Mouse (Mus musculus) left cerebral cortex, adult 11 months (tissue): ENCODE data around the gene Gm20521.
"Not testable (repeated sequence)": the region's sequence is repeated elsewhere in the genome, so short reads cannot be mapped to it uniquely, and the experiment has no call there.

Experiments
- DNase-seq: peaks from one replicate; pipeline ENCODE4 v3.0.0; 2022; ENCODE audit warnings: low spot score

Gene Gm20521

DNA sequence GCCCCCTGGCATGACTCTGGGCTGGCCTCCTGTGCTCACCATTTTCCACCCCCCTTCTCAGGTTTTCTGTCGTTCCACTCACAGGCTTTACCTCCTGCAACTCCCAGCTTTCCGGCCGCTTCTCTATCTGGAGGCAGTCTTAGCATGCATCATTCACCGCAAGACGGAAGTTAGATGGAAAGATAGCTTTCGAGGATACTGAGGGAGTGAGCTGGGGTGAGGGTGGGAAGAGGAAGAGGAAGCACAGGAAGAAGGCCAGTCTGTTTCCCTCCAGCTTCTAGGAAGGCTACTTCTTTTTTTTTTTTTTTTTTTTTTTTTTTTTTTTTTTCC is 53.6 kb downstream of the Gm20521 start:
- DNase-seq, result no peak

DNA sequence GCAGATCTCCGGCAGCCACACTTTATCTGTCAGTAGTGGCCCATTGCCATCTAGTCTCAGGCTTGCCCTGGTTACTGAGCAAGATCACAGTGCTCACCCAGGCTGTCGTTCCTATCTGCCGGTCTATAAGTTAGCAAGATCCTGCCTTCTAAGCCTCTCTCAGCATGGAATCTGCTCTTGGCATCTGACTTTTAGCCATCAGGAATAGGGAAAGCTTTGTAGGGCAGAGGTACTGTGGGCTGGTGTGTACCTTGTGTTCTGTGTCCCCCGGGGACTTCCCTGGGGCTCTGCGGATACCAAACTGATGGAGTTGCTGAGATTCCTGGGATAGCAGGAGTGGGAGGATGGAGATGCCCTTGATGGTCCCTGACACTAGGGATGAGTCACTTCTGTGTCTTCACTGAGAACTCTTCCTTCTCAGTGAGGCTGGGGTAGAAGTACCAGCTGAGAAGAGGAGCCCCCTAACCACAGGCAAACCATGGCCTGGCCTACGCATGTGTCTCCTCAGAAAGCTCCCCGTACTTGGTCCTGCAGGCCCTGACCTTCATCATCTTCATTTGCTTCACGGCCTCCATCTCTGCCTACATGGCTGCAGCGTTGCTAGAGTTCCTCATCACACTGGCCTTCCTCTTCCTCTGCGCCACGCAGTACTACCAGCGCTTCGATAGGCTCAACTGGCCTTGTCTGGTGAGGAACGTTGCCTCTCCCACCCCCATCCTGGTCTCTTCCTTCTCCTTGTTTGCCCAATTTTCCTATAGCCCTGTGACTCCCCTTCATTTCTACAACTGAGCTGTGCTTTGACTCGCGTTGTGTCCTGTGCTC is 54.3 kb downstream of the Gm20521 start:
- DNase-seq, result no peak

DNA sequence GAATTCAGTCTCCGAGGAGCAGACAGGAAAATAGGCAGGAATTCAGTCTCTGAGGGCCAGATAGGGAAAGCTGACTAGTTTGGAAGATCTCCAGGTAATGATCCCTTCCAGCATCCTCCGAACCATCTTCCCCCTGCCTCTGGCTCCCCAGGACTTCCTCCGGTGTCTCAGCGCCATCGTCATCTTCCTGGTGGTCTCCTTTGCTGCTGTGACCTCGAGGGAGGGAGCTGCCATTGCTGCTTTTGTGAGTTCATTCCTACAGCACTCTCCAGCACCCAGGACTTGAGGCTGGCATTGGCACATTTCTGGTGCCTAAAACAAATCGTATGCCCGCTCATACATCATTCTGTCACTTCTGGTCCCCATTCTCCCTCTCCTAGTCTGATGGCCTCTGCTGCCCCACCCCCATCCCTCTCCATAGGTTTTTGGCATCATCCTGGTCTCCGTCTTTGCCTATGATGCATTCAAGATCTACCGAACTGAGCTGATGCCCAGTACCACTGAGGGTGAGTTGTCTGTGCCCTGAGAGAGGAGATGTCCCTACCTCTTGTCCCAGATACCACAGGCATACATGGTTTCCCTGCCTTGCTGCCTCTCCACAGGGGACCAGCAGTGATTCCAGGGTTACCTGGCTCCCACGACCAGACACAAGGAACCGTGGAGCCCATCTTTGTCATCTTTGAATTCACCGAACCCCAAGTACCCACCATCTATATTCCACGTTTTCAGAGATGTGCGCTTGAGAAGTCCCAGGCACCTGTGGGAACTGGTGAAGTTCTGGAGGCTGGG is 55.4 kb downstream of the Gm20521 start:
- DNase-seq, result no peak

DNA sequence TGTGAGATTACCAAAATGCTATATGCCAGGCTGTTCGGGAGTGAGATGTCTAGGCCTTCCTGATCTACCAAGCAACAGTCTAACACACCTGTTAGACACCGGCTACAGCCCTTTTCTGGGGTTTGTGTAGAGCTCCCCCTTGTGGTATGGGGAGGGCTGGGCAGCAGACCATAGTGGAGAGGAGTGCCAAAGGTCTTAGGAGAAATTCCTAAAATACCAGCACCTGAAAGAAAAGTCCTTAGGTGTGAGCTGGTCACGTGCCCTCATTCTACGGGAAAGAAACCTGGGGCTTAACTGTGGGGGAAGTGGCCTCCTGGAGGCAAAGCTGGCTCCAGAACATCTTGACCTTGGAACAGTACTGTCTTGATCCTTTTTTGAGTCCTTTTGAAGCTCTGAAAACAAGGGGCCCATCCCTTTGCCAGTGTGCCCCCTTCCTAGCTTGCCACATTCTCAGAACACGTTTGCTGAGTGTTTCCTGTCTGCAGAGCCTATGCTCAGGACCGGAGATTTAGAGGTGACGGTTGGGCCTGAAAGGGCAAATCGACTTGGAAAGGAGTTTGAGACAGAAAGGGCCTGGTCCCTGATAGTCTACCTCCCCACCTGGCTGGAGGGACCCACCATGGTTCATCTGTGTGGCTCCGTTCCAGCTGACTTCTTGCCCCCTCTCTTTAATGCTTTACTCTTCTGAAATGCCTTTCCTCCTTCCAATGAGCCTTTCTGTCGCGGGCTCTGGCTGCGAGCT is 56.4 kb downstream of the Gm20521 start:
- DNase-seq, result peak; percentile 44

DNA sequence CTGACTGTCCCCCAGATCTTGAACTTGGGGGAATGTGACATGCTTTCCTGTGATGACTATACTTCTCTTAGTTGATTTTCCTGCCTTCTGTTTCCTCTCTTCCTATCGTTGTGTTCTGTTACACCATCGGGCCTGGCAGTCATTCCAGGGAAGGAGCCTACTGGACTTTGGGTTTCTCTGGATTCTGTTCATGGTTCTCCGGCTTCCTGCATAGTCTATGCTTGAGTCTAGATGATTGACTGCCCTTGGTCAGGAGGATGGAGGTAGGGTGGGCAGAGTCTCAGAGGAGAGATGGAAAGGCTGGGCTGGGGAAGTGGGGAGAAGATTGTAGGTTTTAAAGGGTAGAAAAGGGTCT is 56.9 kb downstream of the Gm20521 start:
- DNase-seq, result no peak

DNA sequence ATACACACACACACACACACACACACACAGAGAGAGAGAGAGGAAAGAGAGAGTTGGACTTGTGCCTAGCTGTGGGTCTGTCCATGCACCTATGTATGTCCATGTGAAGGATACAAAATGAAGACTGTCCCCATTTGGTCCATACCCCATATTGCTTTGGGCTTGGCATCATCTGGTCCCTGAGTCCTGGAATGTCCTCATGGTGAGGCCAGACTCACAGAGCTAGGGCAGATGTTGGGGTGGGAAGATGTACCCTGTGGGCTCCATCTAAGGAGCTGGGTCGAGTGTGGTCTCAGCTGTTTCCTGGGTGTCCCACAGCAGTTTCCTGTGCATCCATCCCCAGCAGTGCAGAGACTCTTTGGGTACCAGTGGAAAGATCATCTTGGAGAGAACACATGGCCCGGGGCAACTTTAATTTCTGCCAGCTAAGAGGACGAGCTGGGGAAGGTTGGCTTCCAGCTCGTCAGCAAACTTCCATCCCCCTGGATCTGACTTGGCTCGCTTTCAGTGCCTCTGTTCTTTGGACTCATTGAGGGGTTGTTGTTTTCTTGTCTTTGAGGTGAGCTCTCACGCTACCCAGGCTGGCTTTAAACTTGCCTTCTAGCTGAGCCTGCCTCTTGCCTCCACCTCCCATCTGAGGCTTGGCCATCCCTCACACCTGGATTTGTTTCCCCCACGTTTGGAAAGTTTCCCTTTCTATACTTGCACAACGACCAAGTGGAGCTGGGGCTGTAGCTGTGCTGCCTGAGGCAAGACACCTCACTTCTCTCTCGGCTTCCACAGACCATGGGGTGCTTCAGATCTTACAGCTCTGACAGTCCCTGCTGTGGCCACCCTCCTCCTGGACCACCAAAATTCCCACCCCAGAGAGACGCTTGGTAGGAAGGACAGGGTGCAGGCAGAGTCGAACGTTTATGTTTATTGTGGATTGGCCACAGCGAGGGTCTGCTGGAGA is 58.1 kb downstream of the Gm20521 start:
- DNase-seq, result no peak

DNA sequence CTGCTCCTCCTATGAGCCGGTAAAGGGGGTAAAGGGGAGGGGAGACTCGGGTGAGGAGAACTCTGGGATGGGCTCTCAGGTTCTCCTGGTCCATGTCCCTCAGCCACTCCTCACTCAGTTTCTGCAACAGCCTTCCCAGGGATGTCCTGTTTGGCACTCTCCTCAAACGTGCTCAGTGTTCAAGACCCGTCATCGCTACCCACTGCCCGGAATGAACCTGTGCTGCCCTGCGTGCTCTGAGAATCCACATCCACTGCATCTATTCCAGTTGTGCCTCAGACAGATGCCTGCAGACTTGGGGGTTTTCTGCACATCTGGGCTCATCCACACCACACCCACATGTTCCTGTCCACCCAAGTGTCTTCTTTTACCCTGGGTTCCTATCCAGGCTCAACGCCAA is 59.2 kb downstream of the Gm20521 start:
- no peak for DNase-seq

DNA sequence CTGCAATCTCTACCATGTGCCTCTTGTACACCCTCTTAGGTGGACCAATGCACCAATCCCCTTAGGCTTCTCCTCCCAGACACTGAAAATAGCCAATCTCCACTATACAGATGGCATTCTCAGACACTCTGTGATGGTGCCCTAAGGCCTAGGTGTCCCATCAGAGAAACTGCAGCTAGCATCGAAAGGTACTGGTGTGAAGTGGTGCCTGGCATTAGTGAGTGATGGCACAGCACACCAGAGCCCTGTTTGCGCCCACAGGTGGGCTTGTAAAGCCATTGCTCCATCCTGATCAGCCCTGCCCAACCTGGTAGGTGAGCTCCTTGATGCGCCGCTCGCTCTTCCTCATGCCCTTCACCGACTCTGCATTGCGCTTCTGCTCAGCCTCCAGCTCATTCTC is 60.7 kb downstream of the Gm20521 start:
- DNase-seq, result no peak

DNA sequence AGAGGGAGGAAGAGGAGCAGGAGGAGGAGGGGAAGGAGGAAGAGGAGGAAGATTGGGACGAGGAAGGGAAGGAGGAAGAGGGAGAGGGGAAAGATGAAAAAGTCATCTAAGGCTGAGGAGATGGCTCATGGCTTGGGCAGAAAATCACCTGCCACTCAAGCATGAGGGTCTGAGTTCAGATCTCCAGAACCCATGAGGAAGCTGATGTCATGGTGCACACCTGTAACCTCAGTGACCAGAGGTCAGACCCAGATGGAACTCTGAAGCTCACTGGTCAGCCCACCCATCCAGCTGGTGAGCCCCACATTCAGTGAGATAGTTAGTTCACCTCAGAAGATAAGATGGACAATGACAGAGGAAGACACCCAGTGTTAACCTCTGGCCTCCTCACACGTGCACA is 61.7 kb downstream of the Gm20521 start:
- no peak for DNase-seq

DNA sequence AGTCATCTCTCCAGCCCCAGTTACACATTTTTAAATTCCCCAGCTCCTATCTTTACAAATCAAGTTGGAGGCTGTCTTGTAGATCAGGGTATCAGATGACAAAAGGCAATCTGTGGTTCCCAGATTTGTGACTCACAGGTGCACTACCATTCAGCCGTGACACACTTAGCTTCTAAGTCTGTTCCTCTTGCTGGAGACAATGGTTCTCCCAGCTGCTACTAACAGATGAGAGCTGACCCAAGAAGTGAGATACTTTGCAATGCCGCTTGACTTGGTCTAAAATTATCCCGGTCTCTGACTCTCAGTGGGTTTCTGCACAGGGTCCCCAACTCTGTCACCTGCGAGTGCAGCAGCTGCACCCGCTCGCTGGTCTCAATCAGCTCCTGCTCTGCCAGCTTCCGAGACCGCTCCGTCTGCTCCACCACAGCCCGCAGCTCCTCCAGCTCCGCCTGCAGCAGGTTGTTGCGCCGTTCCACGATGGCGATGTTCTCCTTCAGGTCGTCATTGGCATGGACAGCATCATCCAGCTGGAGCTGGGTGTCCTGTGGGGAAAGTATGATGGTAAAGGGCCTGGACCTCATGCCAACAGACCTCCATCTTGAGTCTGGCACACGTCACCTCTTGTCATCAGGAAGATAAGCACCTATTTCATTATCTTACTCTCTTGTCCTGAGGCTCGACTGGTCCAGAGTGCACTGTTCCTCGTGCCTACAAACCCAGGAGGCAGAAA is 62.9 kb downstream of the Gm20521 start:
- no peak for DNase-seq

DNA sequence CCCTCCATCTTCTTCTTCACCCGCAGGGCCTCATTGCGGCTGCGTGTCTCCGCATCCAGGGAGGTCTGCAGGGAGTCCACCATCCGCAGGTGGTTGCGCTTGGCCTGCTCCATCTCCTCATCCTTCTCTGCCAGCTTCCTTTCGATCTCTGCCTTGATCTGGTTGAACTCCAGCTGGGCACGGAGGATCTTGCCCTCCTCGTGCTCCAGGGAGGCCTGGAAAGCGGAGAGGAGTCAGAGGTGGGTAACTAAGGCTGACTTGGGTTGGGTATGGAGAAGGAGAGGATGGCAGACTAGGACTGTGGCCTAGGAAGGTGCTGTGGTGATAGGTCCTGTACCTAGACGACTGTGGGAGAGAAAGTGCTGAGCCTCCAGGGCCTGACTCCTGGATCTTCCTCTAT is 63.8 kb downstream of the Gm20521 start:
- not testable (repeated sequence) for DNase-seq
